Comparison of ENCODE assay signal across 30 mouse cellular contexts in the genomic region with DNA sequence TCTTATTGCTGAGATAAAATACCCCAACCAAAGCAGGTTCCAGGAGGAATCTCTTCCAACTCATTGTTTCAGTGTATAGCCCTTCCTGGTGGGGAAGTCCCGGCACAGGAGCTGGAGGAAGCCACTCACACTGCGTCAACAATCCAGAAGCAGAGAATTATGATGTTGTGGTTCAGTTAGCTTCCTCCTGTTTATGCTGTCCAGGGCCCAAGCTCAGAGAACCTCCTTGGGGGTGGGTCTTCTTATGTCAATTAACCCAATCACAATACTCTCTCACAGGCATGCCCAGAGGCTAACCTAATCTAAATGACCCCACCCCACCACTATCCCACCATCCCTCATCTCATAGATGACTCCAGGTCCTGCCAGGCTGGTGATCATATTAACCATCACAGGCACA.
DNase-seq lines count a peak whose midpoint lies in the region; ATAC-seq lines count a peak whose summit lies in the region.
"Had no signal": no experiment of that assay in that cellular context is flagged by ENCODE, and none has a peak within 500 bp of the region (broad histone marks: within the 10 kb centered on the region; RNA-seq: fewer than 3 reads in every experiment).

No protein-coding gene starts in this region.

- H3K4me3 ChIP-seq in heart, embryonic 11.5 days (ENCODE audit: low read depth, low read length) = no peak overlapping the region
- H3K4me3 ChIP-seq in liver, embryonic 11.5 days (ENCODE audit: low read depth, low read length) = no peak overlapping the region
- H3K4me3 ChIP-seq: embryonic facial prominence, embryonic 10.5 days; embryonic facial prominence, embryonic 15.5 days; gastrocnemius, adult 2 months; intestine, embryonic 15.5 days; liver, embryonic 13.5 days; neural tube, embryonic 13.5 days had no signal

- 51% methylated on average over 2 of the region's 2 CpGs for WGBS in heart, embryonic 11.5 days (ENCODE audit: insufficient replicate concordance)
- WGBS in liver, embryonic 11.5 days = 55% methylated on average over 2 of the region's 2 CpGs

- H3K36me3 ChIP-seq in heart, embryonic 11.5 days (ENCODE audit: control insufficient read depth, insufficient read depth, low read length) = no peaks in the 10 kb centered on the region
- H3K36me3 ChIP-seq in liver, embryonic 11.5 days (ENCODE audit: control insufficient read depth, insufficient read depth, low read length) = no peaks in the 10 kb centered on the region
- H3K36me3 ChIP-seq: embryonic facial prominence, embryonic 10.5 days; embryonic facial prominence, embryonic 15.5 days; intestine, embryonic 15.5 days; liver, embryonic 13.5 days had no signal

- no peak overlapping the region for H3K27ac ChIP-seq in heart, embryonic 11.5 days (ENCODE audit: low read depth, low read length)
- no peak overlapping the region for H3K27ac ChIP-seq in liver, embryonic 11.5 days (ENCODE audit: low read depth, low read length)
- H3K27ac ChIP-seq: embryonic facial prominence, embryonic 10.5 days; embryonic facial prominence, embryonic 15.5 days; gastrocnemius, adult 2 months; intestine, embryonic 15.5 days; kidney, postnatal 0 days; liver, embryonic 13.5 days had no signal

- peak; percentile 80 for DNase-seq in heart, adult 11 months
- DNase-seq in liver, embryonic 11.5 days (ENCODE audit: low spot score) = no peak
- no peak for DNase-seq in liver
- DNase-seq in thymus, postnatal 36 days = no peak
- no peak for DNase-seq in cerebellum, adult 18-20 months
- DNase-seq: adrenal gland, postnatal 10 days; cerebellum, adult 11-12 months; cerebellum, postnatal 14 days; gastrocnemius, adult 2 months; gastrocnemius, postnatal 36 days; kidney, adult 8-10 months; kidney, postnatal 4 days; liver, embryonic 13.5 days; lung, adult 18-20 months; lung, postnatal 4 days; right cerebral cortex, postnatal 4 days; thymus, adult 2 months; thymus, postnatal 4 days had no signal

- H3K4me1 ChIP-seq in heart, embryonic 11.5 days (ENCODE audit: control insufficient read depth, insufficient read depth, low read length) = no peaks in the 10 kb centered on the region
- H3K4me1 ChIP-seq in liver, embryonic 11.5 days (replicated peaks; ENCODE audit: control insufficient read depth, insufficient read depth, low read length) = no peaks in the 10 kb centered on the region
- H3K4me1 ChIP-seq: embryonic facial prominence, embryonic 10.5 days; embryonic facial prominence, embryonic 15.5 days; intestine, embryonic 15.5 days; liver, embryonic 13.5 days had no signal

- H3K27me3 ChIP-seq in heart, embryonic 11.5 days (ENCODE audit: control insufficient read depth, insufficient read depth, low read length) = no peaks in the 10 kb centered on the region
- H3K27me3 ChIP-seq in liver, embryonic 11.5 days (replicated peaks; ENCODE audit: control insufficient read depth, insufficient read depth, low read length) = no peaks in the 10 kb centered on the region
- H3K27me3 ChIP-seq: embryonic facial prominence, embryonic 15.5 days; intestine, embryonic 15.5 days; liver, embryonic 13.5 days; neural tube, embryonic 13.5 days; Patski had no signal

- H3K9me3 ChIP-seq in heart, embryonic 11.5 days (replicated peaks; ENCODE audit: control insufficient read depth, low read length) = no peaks in the 10 kb centered on the region
- H3K9me3 ChIP-seq in liver, embryonic 11.5 days (ENCODE audit: control insufficient read depth, low read length) = no peaks in the 10 kb centered on the region
- H3K9me3 ChIP-seq: embryonic facial prominence, embryonic 10.5 days; embryonic facial prominence, embryonic 15.5 days; intestine, embryonic 15.5 days; liver, embryonic 13.5 days; neural tube, embryonic 13.5 days had no signal

- H3K4me2 ChIP-seq in heart, embryonic 11.5 days = no peak overlapping the region
- no peak overlapping the region for H3K4me2 ChIP-seq in liver, embryonic 11.5 days
- H3K4me2 ChIP-seq: embryonic facial prominence, embryonic 15.5 days; intestine, embryonic 15.5 days; liver, embryonic 13.5 days; neural tube, embryonic 13.5 days had no signal

- H3K9ac ChIP-seq in heart, embryonic 11.5 days (ENCODE audit: low read depth, low read length) = no peak overlapping the region
- no peak overlapping the region for H3K9ac ChIP-seq in liver, embryonic 11.5 days (ENCODE audit: low read depth, low read length)
- H3K9ac ChIP-seq: embryonic facial prominence, embryonic 15.5 days; intestine, embryonic 15.5 days; liver, embryonic 13.5 days; neural tube, embryonic 13.5 days had no signal

- no peak for ATAC-seq in heart, embryonic 11.5 days (replicated peaks; ENCODE audit: insufficient number of reproducible peaks, low FRiP score, low TSS enrichment)
- 0 out of 2 replicates have a peak, but pooled peaks have one; percentile 10 for ATAC-seq in liver, embryonic 11.5 days (replicated peaks; ENCODE audit: low FRiP score)
- ATAC-seq in common myeloid progenitor, adult 5-6 weeks (replicated peaks; ENCODE audit: low read depth, poor library complexity, severe bottlenecking) = peak; percentile 48; the same call in 1 of the 2 replicates
- ATAC-seq in megakaryocyte, adult 5-6 weeks (ENCODE audit: poor library complexity, severe bottlenecking) = peak; percentile 38
- ATAC-seq: forebrain, embryonic 14.5 days; hindbrain, postnatal 0 days; intestine, embryonic 15.5 days; lung, postnatal 0 days; Patski had no signal
